Mouse (Mus musculus) retina, adult 2 months (tissue): ENCODE results near the gene Insyn1.

Source experiments
- DNase-seq: peaks from one replicate; pipeline ENCODE4 v3.0.0-alpha.2; 2012; ENCODE audit warnings: low read depth, low spot score

Gene Insyn1

GRCm38 (mm10) chr9:58534766-58535165, 46.4 kb downstream of the Insyn1 start:
- DNase-seq = no peak

- no peak for DNase-seq
Observed at GRCm38 (mm10) chr9:58535447-58536134, 47.2 kb downstream of the Insyn1 start.

GRCm38 (mm10) chr9:58537774-58538173, 49.4 kb downstream of the Insyn1 start:
- DNase-seq = no peak

GRCm38 (mm10) chr9:58539886-58540285, 51.5 kb downstream of the Insyn1 start:
- DNase-seq = no peak

GRCm38 (mm10) chr9:58541895-58542338, 53.5 kb downstream of the Insyn1 start:
- no peak for DNase-seq

DNA sequence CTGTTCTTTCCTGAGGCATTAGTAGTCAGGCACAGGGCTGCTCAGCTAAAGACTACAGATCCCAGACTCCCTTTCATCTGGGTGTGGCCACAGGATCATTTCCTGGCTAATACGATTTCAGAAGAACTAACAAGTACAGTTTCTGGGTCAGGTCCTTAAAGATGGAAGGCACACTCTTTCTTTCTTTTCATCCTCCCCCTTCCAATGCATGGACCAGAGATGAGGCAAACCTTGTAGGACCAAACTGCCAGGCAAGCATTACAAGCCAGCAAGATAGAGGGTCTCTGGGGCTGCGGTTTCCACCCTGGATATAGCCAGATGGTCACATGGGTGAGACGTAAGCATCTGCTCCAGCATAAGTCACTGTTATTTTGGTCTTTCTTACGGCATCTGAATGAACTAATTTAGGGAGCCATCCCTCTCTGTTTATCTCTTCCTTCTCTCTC, 56.5 kb downstream of the Insyn1 start:
- no peak for DNase-seq

- DNase-seq = no peak
Observed at GRCm38 (mm10) chr9:58545428-58545827, 57.0 kb downstream of the Insyn1 start.

- no peak for DNase-seq
Observed at GRCm38 (mm10) chr9:58546630-58547360, 58.4 kb downstream of the Insyn1 start.

GRCm38 (mm10) chr9:58548897-58549296, 60.5 kb downstream of the Insyn1 start:
- DNase-seq = no peak
